Mouse (Mus musculus) layer of hippocampus, postnatal 10 days (tissue): ENCODE data around the gene Izumo4. TPM values are rescaled to one million over a fixed set of nuclear protein-coding genes. Genes with fewer than 3 reads are reported as not detected.

Source experiments
- DNase-seq, 2 experiments: peaks; one replicate each; pipeline ENCODE4 v3.0.0; 2021; ENCODE audit warnings: low spot score in 2 of 2
- long read RNA-seq: library from polyadenylated mRNA; stranded (forward); transcript quantifications from one replicate; pipeline ENCODE4 v2.0.0, GENCODE M21; 2023
- total RNA-seq, 2 experiments: library from RNA; stranded (reverse); gene quantifications; 2 replicates each; pipeline ENCODE4 v1.2.3; 2021

The Izumo4 gene
- 10 to 100 TPM; 51.0 to 69.9 TPM for total RNA-seq
- long read RNA-seq, partial matches to known transcripts: 5 of 23 reads
- long read RNA-seq, other reads (novel, unspliced or antisense): 18 of 23 reads

DNA sequence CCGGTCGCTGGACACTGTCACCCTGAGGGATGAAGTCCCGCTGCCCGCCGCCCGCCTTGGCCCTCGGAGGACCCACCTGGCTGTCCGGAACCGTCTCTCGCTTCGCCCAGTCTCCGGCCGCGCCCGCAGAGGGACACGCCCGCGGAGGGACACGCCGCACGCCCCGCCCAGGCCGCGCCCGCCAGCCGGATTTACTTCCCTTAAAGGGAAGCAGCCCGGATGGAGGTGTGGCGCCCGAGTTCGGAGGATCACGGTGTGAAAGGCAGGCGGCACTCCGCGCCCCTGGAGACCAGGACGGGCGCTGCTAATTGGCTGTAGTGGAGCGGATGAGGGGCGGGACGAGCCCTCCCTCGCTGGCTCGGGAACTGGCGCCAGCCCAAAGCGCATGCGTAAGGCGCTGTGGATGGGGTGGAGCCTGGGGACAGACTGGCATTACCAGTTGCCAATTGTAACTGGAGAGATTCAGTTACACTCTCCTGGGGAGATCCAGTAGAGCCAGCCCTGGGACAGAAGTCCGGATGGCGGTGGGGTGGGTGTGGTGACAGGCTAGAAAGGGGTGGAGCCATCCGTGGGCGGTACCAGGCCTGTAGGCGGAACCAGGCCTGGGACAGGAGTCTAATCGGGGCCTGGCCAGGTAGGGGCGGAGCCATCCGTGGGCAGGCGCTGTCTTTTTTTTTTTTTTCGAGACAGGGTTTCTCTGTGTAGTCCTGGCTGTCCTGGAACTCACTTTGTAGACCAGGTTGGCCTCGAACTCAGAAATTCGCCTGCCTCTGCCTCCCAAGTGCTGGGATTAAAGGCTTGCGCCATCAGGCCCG lies at the start of gene Izumo4, which contains the start of gene Mob3a:
TSS of gene Izumo4 (plus strand) at position 464 of the 815 bp plus-strand sequence.
TSS of gene Mob3a (minus strand) at position 257 of the 815 bp plus-strand sequence.
- DNase-seq: peak; percentile 98

DNA sequence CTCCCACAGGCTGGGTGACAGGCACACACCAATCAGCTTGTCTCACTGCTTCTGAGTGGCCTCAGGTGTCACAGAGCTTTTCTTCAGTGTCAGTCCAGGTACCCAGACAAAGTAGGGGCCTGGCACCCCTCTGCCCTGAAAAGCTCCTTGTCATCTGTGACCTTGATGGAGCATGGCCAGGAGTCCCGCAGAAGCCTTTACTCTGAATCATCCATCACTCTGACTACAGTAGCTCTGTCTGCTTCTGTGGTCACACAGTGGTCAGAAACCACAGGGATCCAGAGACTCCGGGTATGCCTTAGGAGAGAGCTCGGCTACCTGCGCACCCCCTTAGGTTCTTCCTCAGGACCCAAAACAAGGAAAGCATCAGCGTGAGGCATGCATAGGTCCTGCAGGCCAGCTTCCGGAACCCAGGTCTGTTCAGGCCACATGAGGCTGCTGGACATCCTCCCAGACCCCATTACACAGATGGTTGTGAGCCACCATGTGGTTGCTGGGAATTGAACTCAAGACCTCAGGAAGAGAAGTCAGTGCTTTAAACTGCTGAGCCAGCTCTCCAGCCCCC lies 48.7 kb upstream of the Izumo4 start:
- no peak for DNase-seq

DNA sequence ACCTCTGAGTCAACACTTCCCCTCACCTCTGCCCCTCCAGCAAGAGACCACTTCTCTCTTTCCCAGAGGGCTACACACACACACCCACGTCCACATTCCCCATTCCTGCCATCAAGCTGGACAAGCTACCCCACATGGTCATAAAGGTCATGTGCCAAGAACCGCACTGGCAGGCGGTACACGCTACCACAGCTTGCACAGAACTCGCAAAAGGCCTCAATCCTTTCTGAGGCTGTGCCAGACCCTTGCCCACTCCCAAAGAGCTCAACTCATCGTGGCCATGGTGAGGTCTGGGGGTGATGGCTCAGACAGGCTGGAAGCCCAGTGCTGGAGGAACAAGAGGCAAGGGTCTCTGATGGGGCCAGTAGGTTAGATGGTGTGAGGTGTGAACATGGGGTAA lies 47.1 kb upstream of the Izumo4 start:
- no peak for DNase-seq

DNA sequence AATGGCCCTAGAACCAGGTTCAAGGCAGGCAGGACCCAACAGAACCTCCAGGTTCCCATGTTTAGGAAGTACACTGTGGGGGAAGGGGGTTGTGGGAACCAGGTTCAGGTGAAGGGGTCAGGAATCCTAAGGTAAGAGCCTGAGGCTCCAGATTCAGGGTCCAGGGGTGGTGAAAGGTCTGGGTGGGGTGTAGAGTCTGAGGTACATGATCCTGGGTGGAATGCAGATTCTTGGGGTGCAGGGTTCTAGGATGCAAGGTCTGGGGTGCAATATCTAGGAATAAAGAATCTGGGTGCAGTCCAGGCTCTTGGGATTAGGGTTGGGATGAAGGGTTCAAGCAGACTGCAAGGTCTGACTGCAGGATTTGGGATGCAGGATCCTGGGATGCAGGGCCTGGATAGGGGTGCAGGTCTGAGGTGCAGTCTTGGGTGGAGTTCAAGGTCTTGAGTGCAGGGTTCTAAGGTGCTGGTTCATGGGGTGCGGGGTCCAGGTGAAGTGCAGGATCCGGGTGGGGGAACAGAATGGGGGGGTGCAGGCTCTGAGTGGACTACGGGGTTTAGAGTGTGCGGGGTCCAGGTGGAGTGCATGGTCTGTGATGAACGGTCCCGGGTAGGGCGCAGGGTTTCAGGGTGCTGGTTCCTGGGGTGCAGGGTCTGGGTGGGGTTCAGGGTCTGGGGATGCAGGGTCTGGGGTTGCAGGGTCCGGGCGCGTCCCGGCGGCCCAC lies 46.4 kb upstream of the Izumo4 start:
- no peak for DNase-seq

DNA sequence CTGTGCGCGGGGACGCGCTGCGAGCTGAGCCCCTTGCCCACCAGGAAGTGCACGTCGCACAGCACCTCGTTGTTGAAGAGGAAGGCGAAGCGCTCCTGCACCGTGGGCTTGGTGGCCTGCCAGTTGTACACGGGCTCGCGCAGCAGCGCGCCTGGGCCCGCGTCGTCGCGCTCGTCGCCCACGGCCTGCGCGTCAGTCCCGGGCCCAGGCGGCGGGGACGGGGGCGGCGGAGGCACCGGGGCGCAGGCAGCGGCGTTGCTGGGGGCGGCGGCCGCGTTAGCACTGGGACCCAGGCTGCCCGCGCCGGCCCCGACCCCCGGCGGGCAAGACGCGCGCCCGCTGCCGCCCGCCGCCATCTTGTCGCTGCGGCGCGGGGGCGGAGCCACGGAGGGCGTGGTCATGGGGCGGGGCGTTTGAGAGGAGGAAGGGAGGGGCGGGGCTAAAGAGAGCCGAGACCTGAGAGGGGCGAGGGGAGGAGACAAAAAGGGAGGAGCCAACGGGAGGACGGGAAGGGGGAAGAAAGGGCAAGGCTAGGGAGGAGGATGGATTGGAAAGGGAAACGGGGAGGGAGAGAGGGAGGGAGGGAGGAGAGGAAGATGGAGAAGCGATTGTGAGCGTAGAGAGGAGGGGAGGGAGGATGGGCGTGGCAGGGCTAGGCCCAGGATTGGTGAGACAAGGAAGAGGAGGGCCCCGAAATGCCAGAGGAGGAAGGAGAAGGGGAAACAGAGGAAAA lies 45.7 kb upstream of the Izumo4 start:
- DNase-seq: peak; percentile 95 to 97

DNA sequence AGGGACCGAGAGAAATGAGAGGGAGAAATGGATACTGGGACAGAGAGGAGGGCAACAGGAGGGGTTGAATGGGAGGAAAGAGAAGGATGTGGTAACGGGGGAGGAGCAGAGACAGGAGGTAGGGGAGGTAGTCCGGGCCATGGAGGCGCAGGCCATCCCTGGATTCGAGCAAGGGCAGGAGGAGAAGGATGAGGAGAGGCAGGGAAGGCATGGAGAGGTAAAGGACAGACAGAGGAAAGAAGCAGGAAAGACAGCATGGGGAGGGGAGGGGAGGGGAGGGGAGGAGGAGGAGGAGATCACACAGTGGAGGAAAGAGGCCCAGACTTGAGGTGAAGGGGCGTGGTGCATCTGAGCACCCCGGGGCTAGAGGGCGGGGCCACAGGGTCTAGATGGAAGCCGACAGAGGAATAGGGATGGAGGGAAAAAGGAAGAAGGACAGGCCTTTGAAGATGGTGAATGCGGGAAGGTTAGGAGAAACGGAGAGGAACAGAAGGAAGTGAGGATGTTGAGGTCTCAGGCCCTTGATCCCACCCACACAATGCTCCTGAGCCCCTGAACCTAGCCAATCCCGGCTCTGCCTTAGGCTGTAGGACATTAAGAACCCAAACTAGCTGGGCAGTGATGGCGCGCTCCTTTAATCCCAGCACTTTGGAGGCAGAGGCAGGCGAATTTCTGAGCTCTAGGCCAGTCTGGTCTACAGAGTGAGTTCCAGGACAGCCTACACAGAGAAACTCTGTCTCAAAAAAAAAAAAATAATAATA lies 44.9 kb upstream of the Izumo4 start, which contains the start of gene Btbd2:
TSS of gene Btbd2 (minus strand) at position 209 of the 761 bp plus-strand sequence.
- no peak for DNase-seq

DNA sequence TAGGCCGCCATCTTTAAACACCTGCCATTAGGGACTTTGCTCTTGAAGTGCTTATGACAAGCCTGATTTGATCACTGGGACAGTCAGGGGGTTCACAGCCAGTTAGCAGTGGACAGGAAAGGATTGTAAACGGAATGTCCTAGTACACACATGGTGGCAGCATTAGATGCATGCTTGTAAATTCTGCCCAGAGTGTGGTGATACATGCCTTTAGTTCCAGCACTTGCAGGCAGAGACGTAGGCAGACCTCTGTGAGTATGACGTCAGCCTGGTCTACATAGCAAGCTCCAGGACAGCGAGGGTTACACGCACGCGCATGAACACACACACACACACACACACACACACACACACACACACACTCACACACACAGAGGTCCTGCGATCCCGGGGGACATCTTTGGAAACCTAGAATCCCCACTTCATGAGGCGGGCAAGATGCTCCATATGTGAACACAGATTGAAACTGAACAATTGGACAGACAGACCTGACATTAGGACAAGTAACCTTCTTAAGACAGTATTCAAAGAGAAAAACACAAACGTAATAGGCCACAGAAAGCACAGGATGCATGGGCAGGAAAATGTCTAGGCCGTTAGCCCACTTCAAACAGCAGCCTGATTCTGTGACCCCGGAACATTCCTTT lies 43.7 kb upstream of the Izumo4 start:
- no peak for DNase-seq

DNA sequence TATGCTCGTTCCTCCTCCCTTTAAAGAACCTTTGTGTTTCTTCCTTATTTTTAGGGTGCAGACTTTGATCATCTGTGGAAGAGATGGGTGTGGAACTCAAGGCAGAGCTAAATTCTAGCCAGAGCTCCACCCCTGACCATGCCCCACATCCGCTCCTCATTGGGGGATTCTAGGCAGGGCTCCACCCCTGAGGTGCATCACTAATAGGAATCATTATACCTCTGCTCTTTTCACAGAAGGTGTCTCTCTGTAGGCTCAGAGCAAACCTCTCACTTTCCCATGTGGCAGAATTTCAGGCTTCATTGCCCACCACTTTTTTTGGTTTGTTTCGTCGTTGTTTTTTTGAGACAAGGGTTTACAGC lies 43.2 kb upstream of the Izumo4 start:
- no peak for DNase-seq

DNA sequence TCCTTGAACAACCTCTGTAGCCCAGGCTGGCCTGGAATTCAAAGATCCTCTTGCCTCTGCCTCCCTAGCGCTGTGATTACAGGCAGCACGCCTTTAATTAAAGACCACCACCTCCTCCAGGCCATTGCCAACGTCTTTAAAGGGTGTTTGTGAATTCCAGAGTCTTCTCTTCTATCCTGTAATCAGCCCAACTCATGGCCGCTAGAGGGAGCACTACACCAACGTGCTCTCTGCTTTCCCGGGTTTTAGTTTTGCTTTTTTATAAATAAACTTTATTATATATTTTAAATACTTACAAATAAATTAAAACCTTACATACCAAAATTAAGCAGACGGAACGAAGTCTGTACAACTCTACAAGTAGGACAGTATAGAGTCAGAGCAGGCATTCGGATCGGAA lies 42.8 kb upstream of the Izumo4 start:
- DNase-seq: peak; percentile 83 to 84

DNA sequence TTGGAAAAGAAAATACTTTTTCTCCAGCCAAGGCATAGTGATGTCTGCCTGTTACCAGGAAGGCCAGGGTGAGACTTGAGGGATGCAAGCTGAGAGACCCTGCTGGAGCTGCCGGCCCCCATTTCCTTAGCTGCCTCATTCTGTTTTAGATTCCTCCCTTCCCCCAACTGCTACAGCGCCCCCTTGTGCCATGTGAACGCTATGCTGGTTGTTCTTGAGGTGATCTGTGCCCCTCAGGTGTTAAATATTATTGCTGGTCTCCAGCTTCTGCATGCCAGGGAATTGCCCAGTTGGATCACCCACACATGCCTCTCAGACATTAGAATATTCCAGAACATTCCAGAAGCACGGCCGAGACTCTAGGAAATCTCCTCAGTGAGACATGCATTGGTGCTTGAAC lies 40.8 kb upstream of the Izumo4 start:
- no peak for DNase-seq

DNA sequence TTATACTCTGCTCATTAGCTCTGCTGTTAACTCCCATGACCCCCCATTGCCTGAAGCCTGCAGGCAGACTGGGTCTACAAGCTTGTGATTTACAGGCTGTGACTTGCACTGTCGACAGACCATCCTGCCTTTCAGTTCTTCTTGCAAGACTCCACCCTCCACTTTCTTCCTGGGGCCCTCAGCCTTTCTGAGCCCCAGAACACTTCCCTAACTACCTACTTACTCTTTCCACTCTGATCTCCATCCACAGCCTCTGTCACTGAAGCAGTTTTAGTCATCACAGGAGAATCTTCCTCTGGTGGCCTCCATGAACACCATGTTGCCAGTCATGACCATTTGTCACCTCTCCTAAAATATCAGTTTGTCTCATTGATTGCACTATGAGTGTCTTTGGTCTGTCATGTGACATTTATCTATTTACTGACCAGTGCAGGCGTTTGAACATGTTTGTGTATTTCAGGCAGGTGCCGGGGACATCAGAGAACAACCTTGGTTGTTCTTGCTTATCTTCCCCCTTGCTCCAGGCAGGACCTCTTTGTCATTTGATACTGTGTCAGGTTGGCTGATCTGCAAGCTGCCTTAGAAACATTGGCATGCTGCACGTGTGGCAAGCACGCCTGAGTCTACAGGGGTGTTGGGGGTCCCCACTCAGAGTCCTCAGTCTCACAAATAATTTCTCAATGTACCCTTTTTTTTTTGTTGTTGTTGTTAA lies 38.3 kb upstream of the Izumo4 start:
- no peak for DNase-seq

DNA sequence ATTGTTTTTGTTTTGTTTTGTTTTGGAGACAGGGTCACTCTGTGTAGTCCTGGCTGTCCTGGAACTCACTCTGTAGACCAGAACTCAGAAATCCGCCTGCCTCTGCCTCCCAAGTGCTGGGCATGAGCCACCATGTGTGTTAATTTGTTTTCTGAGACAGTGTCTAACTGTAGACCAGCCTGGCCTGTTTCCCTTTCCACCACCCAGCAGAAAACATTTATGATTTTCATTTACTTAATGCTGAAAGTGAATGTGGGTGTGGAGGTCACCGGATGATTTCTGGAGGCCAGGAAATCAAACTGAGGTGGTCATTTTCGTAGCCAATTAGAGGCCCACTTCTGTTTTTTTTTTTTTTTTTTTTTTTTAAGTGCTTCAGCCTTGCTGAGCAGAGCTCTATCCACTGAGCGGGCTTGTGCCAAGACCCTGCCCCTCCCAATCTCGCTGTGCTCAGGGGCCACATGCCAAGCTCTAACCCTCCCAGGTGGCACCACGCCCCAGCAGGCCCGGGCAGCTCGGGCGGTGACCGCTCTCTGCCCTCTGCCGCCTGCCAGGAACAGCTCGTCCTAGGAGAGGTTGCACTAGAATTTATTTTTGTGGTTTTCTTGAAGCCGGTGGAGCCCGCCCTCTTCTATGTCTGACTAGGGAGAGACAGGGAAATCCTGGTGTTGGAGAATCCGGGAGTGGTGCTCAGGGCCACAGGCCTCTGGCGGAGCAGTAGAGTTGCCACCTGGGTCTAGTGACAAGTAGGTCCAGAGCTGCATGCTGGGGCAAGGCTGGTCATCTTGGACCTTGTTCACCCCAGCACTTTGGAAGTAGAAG lies 37.6 kb upstream of the Izumo4 start:
- DNase-seq: peak; percentile 57 to 61

DNA sequence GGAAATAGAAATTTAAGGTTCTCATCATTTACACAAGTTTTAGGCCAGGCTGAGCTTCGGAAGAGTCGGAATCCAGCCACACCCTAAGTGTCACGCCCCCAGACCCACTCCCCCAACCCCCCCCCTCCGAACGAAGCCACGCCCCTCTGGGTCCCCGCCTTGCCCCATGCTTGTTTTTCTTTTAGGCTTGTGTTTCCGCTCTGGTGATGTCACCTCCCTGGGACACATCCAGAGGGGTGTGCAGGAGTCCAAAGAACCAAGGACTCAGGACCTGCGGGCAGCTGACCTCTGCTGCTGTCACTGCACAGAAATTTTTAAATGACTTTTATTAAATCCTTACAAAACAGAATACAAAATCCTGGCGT lies 37.0 kb upstream of the Izumo4 start:
- no peak for DNase-seq

DNA sequence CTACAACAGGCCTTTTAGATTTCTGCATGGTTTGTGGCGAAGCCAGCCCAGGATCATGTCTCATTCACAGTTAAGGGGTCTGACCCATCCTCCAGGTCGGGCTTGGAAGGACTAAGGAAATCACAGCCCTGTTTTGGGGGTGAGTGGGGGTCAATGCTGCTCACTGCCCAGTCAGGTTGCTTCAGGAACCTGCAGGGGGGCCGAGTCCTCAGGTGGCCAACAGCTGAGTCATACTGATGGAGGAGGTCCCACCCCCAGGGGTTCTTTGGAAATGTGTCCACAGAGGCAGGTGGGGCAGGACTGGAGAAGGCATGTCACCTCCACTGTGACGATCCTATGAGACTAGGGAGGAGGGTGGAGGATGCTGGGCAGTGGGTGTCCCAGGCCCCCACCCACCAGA lies 36.5 kb upstream of the Izumo4 start:
- no peak for DNase-seq

DNA sequence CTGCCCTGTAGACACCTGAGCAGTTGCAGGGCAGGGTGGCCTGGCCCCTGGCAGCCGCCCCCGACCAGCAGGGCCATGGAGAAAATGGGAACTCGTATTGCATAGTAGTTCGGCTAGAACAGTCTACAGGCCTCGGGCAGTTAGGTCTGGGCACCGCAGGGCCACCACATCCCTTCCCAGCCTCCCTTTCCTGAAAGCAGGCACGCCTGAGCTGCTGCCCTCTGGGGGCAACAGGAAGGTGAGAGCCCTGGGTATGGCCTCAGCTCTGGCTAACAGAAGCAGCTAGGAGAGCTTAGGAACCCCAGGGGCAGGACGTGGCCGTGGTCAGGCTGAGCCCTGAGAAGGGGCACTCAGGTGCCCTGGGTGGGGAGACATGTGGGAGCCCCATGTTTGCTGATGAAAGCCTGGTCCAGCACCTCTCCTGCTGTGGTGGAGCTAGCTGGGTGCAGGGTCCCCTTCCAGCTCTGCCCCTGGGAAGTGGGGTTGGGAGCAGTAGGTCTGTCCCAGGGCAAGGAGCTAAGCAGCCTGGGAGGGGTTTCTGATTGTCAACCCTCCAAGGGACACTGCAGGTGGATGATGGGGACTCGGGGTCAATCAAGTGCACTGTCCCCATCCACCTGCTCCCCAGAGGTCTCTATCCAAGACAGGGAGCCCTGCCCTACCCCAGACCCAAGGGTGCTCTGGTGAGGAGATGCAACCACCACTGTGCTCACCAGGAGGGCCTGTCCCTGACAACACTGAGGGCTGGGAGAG lies 35.8 kb upstream of the Izumo4 start:
- no peak for DNase-seq

DNA sequence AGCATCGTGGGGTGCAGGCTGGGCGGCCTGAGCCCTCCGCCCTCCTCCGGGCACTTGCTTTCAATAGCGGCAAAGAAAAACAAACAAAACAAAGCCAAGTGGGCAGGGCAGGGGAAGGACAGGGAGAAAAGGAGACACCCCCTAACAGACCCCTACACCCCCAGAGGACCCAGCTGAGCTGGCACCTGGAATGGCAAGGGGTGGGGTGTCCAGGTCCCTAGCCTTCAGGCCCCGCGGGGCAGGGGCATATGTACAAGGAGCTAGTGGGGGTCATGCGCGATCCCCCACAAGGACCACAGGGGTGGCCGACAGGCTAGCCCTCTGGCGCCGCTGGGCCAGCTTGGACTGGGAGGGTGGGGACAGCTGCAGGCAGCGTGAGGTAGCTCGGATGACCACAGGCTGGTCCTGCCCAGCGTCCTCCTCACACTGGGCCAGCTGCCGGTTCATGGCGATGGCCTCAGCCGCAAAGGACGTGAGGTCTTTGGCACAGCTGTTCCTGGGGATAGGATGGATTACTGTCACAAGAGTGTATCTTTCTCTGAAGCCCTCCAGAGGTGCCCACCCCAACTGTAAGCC lies 35.1 kb upstream of the Izumo4 start:
- no peak for DNase-seq

DNA sequence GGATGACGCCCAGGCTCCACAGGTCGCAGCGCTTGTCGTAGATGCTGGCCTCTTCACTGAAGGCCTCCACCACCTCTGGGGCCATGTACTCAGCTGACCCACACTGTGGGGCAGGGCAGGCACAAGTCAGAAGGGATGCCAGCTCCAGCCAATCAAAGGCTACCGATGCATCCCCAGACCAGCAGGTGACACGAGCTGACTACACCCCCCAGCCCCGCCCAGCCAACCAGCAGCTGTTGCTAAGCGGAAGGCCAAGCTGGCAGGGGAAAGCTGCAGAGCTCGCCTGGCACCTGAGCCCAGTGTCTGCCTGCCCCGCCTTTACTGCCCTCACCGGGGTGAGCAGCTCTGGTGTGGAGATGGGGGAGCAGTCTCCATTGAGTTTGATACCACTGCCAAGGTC lies 33.4 kb upstream of the Izumo4 start:
- no peak for DNase-seq

DNA sequence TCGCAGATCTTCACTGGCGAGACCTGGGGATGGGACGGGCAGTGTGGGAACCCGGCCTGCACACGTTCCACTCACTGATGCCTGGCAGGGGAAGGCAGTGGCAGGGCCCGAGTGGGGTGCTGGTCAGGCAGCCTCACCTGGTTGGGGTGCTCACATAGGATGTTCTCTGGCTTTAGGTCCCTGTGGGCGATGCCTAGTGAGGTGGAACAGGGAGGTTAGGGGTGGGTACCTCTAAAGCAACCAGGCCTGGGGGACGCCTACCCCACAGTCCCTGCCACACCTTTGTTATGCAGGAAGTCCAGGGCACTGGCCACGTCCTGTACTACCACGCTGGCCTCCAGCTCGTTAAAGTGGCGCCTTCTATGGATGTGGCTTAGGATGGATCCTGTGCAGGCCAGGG lies 33.0 kb upstream of the Izumo4 start:
- DNase-seq: no peak
